Mouse (Mus musculus): ENCODE measurements around the gene Saysd1.
A peak's percentile ranks its signal among the peaks of the same experiment; 100 is the strongest.

Saysd1 gene

GRCm38 (mm10) chr14:20165413-20165812 lies 27.1 kb upstream of the Saysd1 start:
- DNase-seq (ENCODE audit: extremely low read depth, insufficient read length, low spot score) = peak; percentile 52

GRCm38 (mm10) chr14:20164438-20164837 lies 26.1 kb upstream of the Saysd1 start:
- no peak for DNase-seq (ENCODE audit: extremely low read depth, insufficient read length, low spot score)

GRCm38 (mm10) chr14:20162686-20163085 lies 24.4 kb upstream of the Saysd1 start:
- no peak for DNase-seq (ENCODE audit: extremely low read depth, insufficient read length, low spot score)

- no peak for DNase-seq (ENCODE audit: extremely low read depth, insufficient read length, low spot score)
These were observed 20.7 kb upstream of the Saysd1 start for GRCm38 (mm10) chr14:20158727-20159681.

GRCm38 (mm10) chr14:20157595-20157994 lies 19.3 kb upstream of the Saysd1 start:
- DNase-seq (ENCODE audit: extremely low read depth, insufficient read length, low spot score) = no peak

- no peak for DNase-seq (ENCODE audit: extremely low read depth, insufficient read length, low spot score)
These were observed 17.4 kb upstream of the Saysd1 start for GRCm38 (mm10) chr14:20155718-20156117.

GRCm38 (mm10) chr14:20154937-20155336 lies 16.6 kb upstream of the Saysd1 start:
- DNase-seq (ENCODE audit: extremely low read depth, insufficient read length, low spot score) = peak; percentile 69

GRCm38 (mm10) chr14:20154245-20154644 lies 15.9 kb upstream of the Saysd1 start:
- DNase-seq (ENCODE audit: extremely low read depth, insufficient read length, low spot score) = no peak

GRCm38 (mm10) chr14:20149127-20150080 lies 11.1 kb upstream of the Saysd1 start:
- no peak for DNase-seq (ENCODE audit: extremely low read depth, insufficient read length, low spot score)

GRCm38 (mm10) chr14:20148514-20148913 lies 10.2 kb upstream of the Saysd1 start:
- no peak for DNase-seq (ENCODE audit: extremely low read depth, insufficient read length, low spot score)

GRCm38 (mm10) chr14:20147854-20148253 lies 9.5 kb upstream of the Saysd1 start:
- no peak for DNase-seq (ENCODE audit: extremely low read depth, insufficient read length, low spot score)

GRCm38 (mm10) chr14:20144093-20144492 lies 5.8 kb upstream of the Saysd1 start:
- DNase-seq (ENCODE audit: extremely low read depth, insufficient read length, low spot score) = no peak

- DNase-seq (ENCODE audit: extremely low read depth, insufficient read length, low spot score) = no peak
These were observed 3.2 kb downstream of the Saysd1 start for GRCm38 (mm10) chr14:20134965-20135671.

- DNase-seq (ENCODE audit: extremely low read depth, insufficient read length, low spot score) = no peak
These were observed 10.2 kb downstream of the Saysd1 start for GRCm38 (mm10) chr14:20128162-20128561.

- no peak for DNase-seq (ENCODE audit: extremely low read depth, insufficient read length, low spot score)
These were observed 10.8 kb downstream of the Saysd1 start for GRCm38 (mm10) chr14:20127406-20128087.

GRCm38 (mm10) chr14:20120868-20121267 lies 17.5 kb downstream of the Saysd1 start:
- DNase-seq (ENCODE audit: extremely low read depth, insufficient read length, low spot score) = no peak

GRCm38 (mm10) chr14:20120012-20120411 lies 18.3 kb downstream of the Saysd1 start:
- no peak for DNase-seq (ENCODE audit: extremely low read depth, insufficient read length, low spot score)

- DNase-seq (ENCODE audit: extremely low read depth, insufficient read length, low spot score) = no peak
These were observed 22.2 kb downstream of the Saysd1 start for GRCm38 (mm10) chr14:20116149-20116605.

- DNase-seq (ENCODE audit: extremely low read depth, insufficient read length, low spot score) = no peak
These were observed 23.4 kb downstream of the Saysd1 start for GRCm38 (mm10) chr14:20114951-20115350.

GRCm38 (mm10) chr14:20113964-20114363 lies 24.4 kb downstream of the Saysd1 start:
- peak; percentile 60 for DNase-seq (ENCODE audit: extremely low read depth, insufficient read length, low spot score)

Measured in 3134 (cell line).